Mouse (Mus musculus) bone marrow, adult 2 months (tissue): ENCODE data around the gene Inpp4b. TPM values are rescaled to one million over a fixed set of nuclear protein-coding genes. Genes with fewer than 3 reads are reported as not detected.

Experiments
- H3K27ac ChIP-seq: fragments of 200-500 bp; 2 replicates; pipeline ENCODE4 v1.5.1; 2012; ENCODE audit warnings: low read depth, mild to moderate bottlenecking, control low read depth, inconsistent platforms, low read length; ENCODE audit not compliant: control insufficient read depth, poor library complexity, insufficient read depth
- H3K4me1 ChIP-seq: fragments of 200-500 bp; 2 replicates; pipeline ENCODE4 v1.6.1; 2011; ENCODE audit warnings: low read length; ENCODE audit not compliant: control insufficient read depth, insufficient read depth
- H3K4me3 ChIP-seq: fragments of 200-500 bp; replicated peaks from 2 replicates; pipeline ENCODE3; 2011; ENCODE audit warnings: mild to moderate bottlenecking, low read depth, low read length, control low read depth; ENCODE audit not compliant: control insufficient read depth
- CTCF ChIP-seq: fragments of 200-500 bp; IDR thresholded peaks from 2 replicates; pipeline ENCODE4 v1.5.1; 2011; ENCODE audit warnings: low read length, control low read depth; ENCODE audit not compliant: control insufficient read depth, insufficient read depth
- POLR2A ChIP-seq: fragments of 200-500 bp; IDR thresholded peaks from 2 replicates; pipeline ENCODE4 v1.6.1; 2011; ENCODE audit warnings: low read depth, mild to moderate bottlenecking, control low read depth, low read length, borderline replicate concordance; ENCODE audit not compliant: control insufficient read depth
- WGBS: fragments of 180-500 bp; shearing (Covaris S2); methylation state at CpG from one replicate; pipeline ENCODE4 v1.1.7; 2018; 5-methylcytosine and 5-hydroxymethylcytosine counted together
- polyA plus RNA-seq: library from polyadenylated mRNA; stranded (reverse); fragments of >200 nt; gene quantifications from 2 replicates; pipeline ENCODE4 v1.2.4, GENCODE M21; 2011; ENCODE audit warnings: low replicate concordance; ENCODE audit not compliant: missing spikeins, insufficient read depth, insufficient read length

The Inpp4b gene
- polyA plus RNA-seq, 1 experiment = 4.8 TPM

GRCm38 (mm10) chr8:82150272-82150671 lies 807.9 kb downstream of the Inpp4b start:
- H3K4me1 ChIP-seq = no peaks in the 10 kb centered on the region
- no peak overlapping the region for H3K4me3 ChIP-seq

GRCm38 (mm10) chr8:82157928-82158327 lies 815.6 kb downstream of the Inpp4b start:
- Histone ChIP-seq H3K4me3 (no peak overlapping the region), H3K4me1 (no peaks in the 10 kb centered on the region), H3K27ac (no peak overlapping the region)
- TF ChIP-seq CTCF = no peak
- TF ChIP-seq POLR2A = no peak
- WGBS = 55% methylated on average over 1 of the region's 1 CpGs

More at GRCm38 (mm10) chr8:82150272-82150671, 807.9 kb downstream of the Inpp4b start:
- H3K27ac ChIP-seq = no peak overlapping the region
- no peak for TF ChIP-seq CTCF
- TF ChIP-seq POLR2A = no peak
